Mouse (Mus musculus): ENCODE measurements around the gene Gm9958. TPM values are rescaled to one million over a fixed set of nuclear protein-coding genes. Genes with fewer than 3 reads are reported as not detected.
A peak's percentile ranks its signal among the peaks of the same experiment; 100 is the strongest.

The Gm9958 gene
- polyA plus RNA-seq (2016; fragmentation: Nextera tagmentation; extraction: Ambion mirVana), result 6.5 and 6.6 TPM in 2 replicates

- H3K27me3 ChIP-seq (ENCODE audit: insufficient read depth, poor library complexity, severe bottlenecking), result no peaks in the 10 kb centered on the region
- peak within 1 kb of the TSS; percentile 95 for H3K4me3 ChIP-seq
- peak within 1 kb of the TSS; percentile 99 for H3K27ac ChIP-seq
- H3K4me1 ChIP-seq (replicated peaks), result peaks cover 23% of the 10 kb centered on the region
- no peak for DNase-seq (ENCODE audit: low spot score)
- WGBS, result 5% methylated on average over 7 of the region's 7 CpGs
- 0 out of 2 replicates have a peak, but pooled peaks cover 9% of the 10 kb centered on the region for H3K36me3 ChIP-seq
- H3K9me3 ChIP-seq, result no peaks in the 10 kb centered on the region
Observed at GRCm38 (mm10) chr5:90367067-90367303, at the start of gene Gm9958. TSS of gene Gm9958 (plus strand) at chr5:90367204.

- Histone ChIP-seq H3K27ac (no peak overlapping the region), H3K9me3 (no peaks in the 10 kb centered on the region), H3K4me1 (replicated peaks) (no peaks in the 10 kb centered on the region), H3K36me3 (no peaks in the 10 kb centered on the region), H3K27me3 (ENCODE audit: insufficient read depth, poor library complexity, severe bottlenecking) (no peaks in the 10 kb centered on the region), H3K4me3 (no peak overlapping the region)
- WGBS, result 97% methylated on average over 1 of the region's 1 CpGs
- no peak for DNase-seq (ENCODE audit: low spot score)
Observed at GRCm38 (mm10) chr5:90331071-90331470, 35.9 kb upstream of the Gm9958 start.

- WGBS, result 98% methylated on average over 2 of the region's 2 CpGs
Observed at GRCm38 (mm10) chr5:90332478-90332877, 34.5 kb upstream of the Gm9958 start.

GRCm38 (mm10) chr5:90338177-90339091 is 28.6 kb upstream of the Gm9958 start:
- Histone ChIP-seq H3K4me1 (replicated peaks) (peaks cover 29% of the 10 kb centered on the region), H3K4me3 (peak overlapping the region; percentile 33), H3K27ac (no peak overlapping the region), H3K36me3 (no peaks in the 10 kb centered on the region), H3K9me3 (no peaks in the 10 kb centered on the region), H3K27me3 (ENCODE audit: insufficient read depth, poor library complexity, severe bottlenecking) (no peaks in the 10 kb centered on the region)
- WGBS, result 52% methylated on average over 7 of the region's 7 CpGs
- peak; percentile 25 for DNase-seq (ENCODE audit: low spot score)

More at GRCm38 (mm10) chr5:90332478-90332877, 34.5 kb upstream of the Gm9958 start:
- Histone ChIP-seq H3K9me3 (no peaks in the 10 kb centered on the region), H3K27ac (no peak overlapping the region), H3K27me3 (ENCODE audit: insufficient read depth, poor library complexity, severe bottlenecking) (no peaks in the 10 kb centered on the region), H3K4me3 (no peak overlapping the region), H3K4me1 (replicated peaks) (no peaks in the 10 kb centered on the region), H3K36me3 (no peaks in the 10 kb centered on the region)
- no peak for DNase-seq (ENCODE audit: low spot score)

- Histone ChIP-seq H3K36me3 (no peaks in the 10 kb centered on the region), H3K4me1 (replicated peaks) (peaks cover 29% of the 10 kb centered on the region), H3K27me3 (ENCODE audit: insufficient read depth, poor library complexity, severe bottlenecking) (no peaks in the 10 kb centered on the region), H3K27ac (no peak overlapping the region; the same call in 1 of the 2 replicates), H3K9me3 (no peaks in the 10 kb centered on the region), H3K4me3 (peak overlapping the region; percentile 33)
- 36% methylated on average over 5 of the region's 5 CpGs for WGBS
- DNase-seq (ENCODE audit: low spot score), result peak; percentile 29
Observed at GRCm38 (mm10) chr5:90339129-90339952, 27.7 kb upstream of the Gm9958 start.

- 90% methylated on average over 1 of the region's 1 CpGs for WGBS
- Histone ChIP-seq H3K36me3 (no peaks in the 10 kb centered on the region), H3K27ac (no peak overlapping the region), H3K27me3 (ENCODE audit: insufficient read depth, poor library complexity, severe bottlenecking) (no peaks in the 10 kb centered on the region), H3K9me3 (no peaks in the 10 kb centered on the region), H3K4me3 (peak overlapping the region; percentile 33; the same call in 1 of the 2 replicates), H3K4me1 (replicated peaks) (peaks cover 29% of the 10 kb centered on the region)
- DNase-seq (ENCODE audit: low spot score), result no peak
Observed at GRCm38 (mm10) chr5:90339953-90340343, 27.1 kb upstream of the Gm9958 start.

- Histone ChIP-seq H3K27me3 (ENCODE audit: insufficient read depth, poor library complexity, severe bottlenecking) (no peaks in the 10 kb centered on the region), H3K4me1 (replicated peaks) (peaks cover 29% of the 10 kb centered on the region), H3K4me3 (no peak overlapping the region), H3K36me3 (no peaks in the 10 kb centered on the region), H3K27ac (no peak overlapping the region), H3K9me3 (no peaks in the 10 kb centered on the region)
- WGBS, result 85% methylated on average over 4 of the region's 4 CpGs
- DNase-seq (ENCODE audit: low spot score), result no peak
Observed at GRCm38 (mm10) chr5:90340847-90341246, 26.2 kb upstream of the Gm9958 start.

- H3K27me3 ChIP-seq (ENCODE audit: insufficient read depth, poor library complexity, severe bottlenecking), result no peaks in the 10 kb centered on the region
- H3K36me3 ChIP-seq, result 0 out of 2 replicates have a peak, but pooled peaks cover 3% of the 10 kb centered on the region
- no peak overlapping the region for H3K4me3 ChIP-seq
- WGBS, result 96% methylated on average over 3 of the region's 3 CpGs
- H3K27ac ChIP-seq, result no peak overlapping the region
- no peaks in the 10 kb centered on the region for H3K9me3 ChIP-seq
- DNase-seq (ENCODE audit: low spot score), result no peak
- no peaks in the 10 kb centered on the region for H3K4me1 ChIP-seq (replicated peaks)
Observed at GRCm38 (mm10) chr5:90346877-90347276, 20.1 kb upstream of the Gm9958 start.

- peaks cover 30% of the 10 kb centered on the region for H3K36me3 ChIP-seq
- 93% methylated on average over 4 of the region's 4 CpGs for WGBS
Observed at GRCm38 (mm10) chr5:90353552-90354317, 13.3 kb upstream of the Gm9958 start.

GRCm38 (mm10) chr5:90355824-90356223 is 11.2 kb upstream of the Gm9958 start:
- H3K27me3 ChIP-seq (ENCODE audit: insufficient read depth, poor library complexity, severe bottlenecking), result no peaks in the 10 kb centered on the region
- no peak overlapping the region for H3K4me3 ChIP-seq
- H3K27ac ChIP-seq, result no peak overlapping the region
- 94% methylated on average over 3 of the region's 3 CpGs for WGBS
- no peaks in the 10 kb centered on the region for H3K9me3 ChIP-seq
- DNase-seq (ENCODE audit: low spot score), result no peak
- peaks cover 44% of the 10 kb centered on the region for H3K36me3 ChIP-seq
- no peaks in the 10 kb centered on the region for H3K4me1 ChIP-seq (replicated peaks)

More at GRCm38 (mm10) chr5:90353552-90354317, 13.3 kb upstream of the Gm9958 start:
- Histone ChIP-seq H3K9me3 (no peaks in the 10 kb centered on the region), H3K27me3 (ENCODE audit: insufficient read depth, poor library complexity, severe bottlenecking) (no peaks in the 10 kb centered on the region), H3K4me3 (no peak overlapping the region), H3K27ac (no peak overlapping the region), H3K4me1 (replicated peaks) (no peaks in the 10 kb centered on the region)
- DNase-seq (ENCODE audit: low spot score), result no peak

GRCm38 (mm10) chr5:90364526-90364925 is 2.5 kb upstream of the Gm9958 start:
- Histone ChIP-seq H3K27ac (peak overlapping the region; percentile 99; the same call in 1 of the 2 replicates), H3K36me3 (peaks cover 20% of the 10 kb centered on the region), H3K4me3 (peak overlapping the region; percentile 95), H3K27me3 (ENCODE audit: insufficient read depth, poor library complexity, severe bottlenecking) (no peaks in the 10 kb centered on the region), H3K4me1 (replicated peaks) (peaks cover 23% of the 10 kb centered on the region), H3K9me3 (no peaks in the 10 kb centered on the region)
- 6% methylated on average over 6 of the region's 6 CpGs for WGBS
- peak; percentile 32 for DNase-seq (ENCODE audit: low spot score)

All from hindbrain, embryonic 10.5 days (tissue).